Mouse (Mus musculus): ENCODE results near the gene Pla2r1.

DNA sequence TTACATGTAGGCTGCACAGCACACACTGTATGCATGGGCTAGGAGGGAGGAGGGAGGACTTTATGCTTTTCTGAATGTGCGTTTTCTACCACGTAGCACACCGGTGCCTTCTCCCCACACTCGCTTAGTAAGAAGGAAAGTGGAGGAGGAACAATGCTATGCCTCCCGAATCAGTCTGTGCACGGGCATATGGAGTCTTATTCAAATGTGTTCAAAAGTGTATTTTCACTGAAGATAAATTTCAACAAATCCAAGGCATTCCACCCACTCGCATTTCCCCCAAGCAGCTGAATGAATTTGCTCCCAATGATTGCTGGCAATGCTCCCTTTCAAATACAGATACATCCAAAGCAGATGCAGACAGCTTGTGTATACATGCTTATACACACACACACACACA is 73.2 kb downstream of the Pla2r1 start:
- TF ChIP-seq CTCF (IDR thresholded peaks at IDR 0.05; ENCODE audit: low read depth, low read length) (no peak), POLR2AphosphoS5 (IDR thresholded peaks at IDR 0.05; ENCODE audit: insufficient replicate concordance, low read depth, low read length) (no peak)
